Mouse (Mus musculus) olfactory bulb, adult 2 months (tissue): ENCODE data around the gene Zbtb34. TPM values are rescaled to one million over a fixed set of nuclear protein-coding genes. Genes with fewer than 3 reads are reported as not detected.

Experiments
- H3K27ac ChIP-seq: fragments of 200-500 bp; 2 replicates; pipeline ENCODE4 v1.5.1; 2012; ENCODE audit warnings: low read depth, low read length; ENCODE audit not compliant: insufficient read depth
- H3K4me1 ChIP-seq: fragments of 200-500 bp; 2 replicates; pipeline ENCODE4 v1.6.1; 2012; ENCODE audit warnings: low read length; ENCODE audit not compliant: control insufficient read depth, insufficient read depth
- H3K4me3 ChIP-seq: fragments of 200-500 bp; 2 replicates; pipeline ENCODE4 v1.5.1; 2012; ENCODE audit warnings: mild to moderate bottlenecking, low read depth, low read length, moderate library complexity; ENCODE audit not compliant: insufficient read depth
- CTCF ChIP-seq: fragments of 200-500 bp; IDR thresholded peaks from 2 replicates; pipeline ENCODE4 v1.5.1; 2012; ENCODE audit warnings: low read depth, mild to moderate bottlenecking, low read length, moderate library complexity; ENCODE audit not compliant: insufficient read depth
- POLR2A ChIP-seq: fragments of 200-500 bp; IDR thresholded peaks from 2 replicates; pipeline ENCODE4 v1.6.1; 2012; ENCODE audit warnings: mild to moderate bottlenecking, low read depth, low read length, moderate library complexity; ENCODE audit not compliant: insufficient read depth
- WGBS: fragments of 180-500 bp; shearing (Covaris S2); methylation state at CpG from one replicate; pipeline ENCODE4 v1.1.7; 2018; 5-methylcytosine and 5-hydroxymethylcytosine counted together
- polyA plus RNA-seq: library from polyadenylated mRNA; stranded (reverse); fragments of >200 nt; gene quantifications from 2 replicates; pipeline ENCODE4 v1.2.4, GENCODE M21; 2012; ENCODE audit warnings: low replicate concordance; ENCODE audit not compliant: missing spikeins, insufficient read depth, insufficient read length

The Zbtb34 gene
- polyA plus RNA-seq, 1 experiment: not detected

DNA sequence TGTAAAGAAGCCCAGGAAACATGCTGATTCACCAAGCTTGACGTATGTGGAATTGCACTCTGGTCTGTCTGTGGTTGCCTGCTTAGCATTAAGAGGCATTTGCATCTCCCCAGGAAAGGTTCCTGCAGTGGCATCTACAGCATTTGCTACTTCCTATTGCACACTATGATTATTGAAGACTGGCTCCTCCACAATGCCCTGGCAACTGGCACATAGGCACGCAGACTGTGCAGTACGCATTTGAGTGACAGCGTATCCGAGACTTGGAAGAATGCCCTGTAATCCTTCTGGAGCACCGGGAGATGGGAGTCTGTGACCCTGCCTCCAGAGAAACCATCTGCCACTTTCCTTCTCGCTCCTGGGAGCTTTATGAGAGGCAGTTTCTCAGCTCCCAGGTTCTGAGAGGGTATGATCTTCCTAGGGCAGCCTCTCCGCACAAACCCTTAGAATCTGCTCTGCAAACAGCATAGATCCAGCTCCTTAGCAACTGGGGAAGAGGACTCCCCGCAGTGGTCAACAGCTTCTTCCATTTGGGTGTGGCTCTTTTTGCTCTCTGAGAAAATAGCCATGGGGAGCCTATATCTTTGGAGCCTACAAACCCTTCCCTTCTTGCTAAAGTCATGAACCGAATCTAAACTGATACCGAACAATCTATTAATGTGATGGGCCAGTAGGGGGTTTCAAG, 37.0 kb downstream of the Zbtb34 start:
- TF ChIP-seq CTCF: no peak
- TF ChIP-seq POLR2A: no peak
- WGBS: 38% methylated on average over 11 of the region's 11 CpGs
- Histone ChIP-seq H3K4me1 (peaks cover 3% of the 10 kb centered on the region; the same call in 1 of the 2 replicates), H3K27ac (no peak overlapping the region; the same call in 1 of the 2 replicates), H3K4me3 (no peak overlapping the region)

DNA sequence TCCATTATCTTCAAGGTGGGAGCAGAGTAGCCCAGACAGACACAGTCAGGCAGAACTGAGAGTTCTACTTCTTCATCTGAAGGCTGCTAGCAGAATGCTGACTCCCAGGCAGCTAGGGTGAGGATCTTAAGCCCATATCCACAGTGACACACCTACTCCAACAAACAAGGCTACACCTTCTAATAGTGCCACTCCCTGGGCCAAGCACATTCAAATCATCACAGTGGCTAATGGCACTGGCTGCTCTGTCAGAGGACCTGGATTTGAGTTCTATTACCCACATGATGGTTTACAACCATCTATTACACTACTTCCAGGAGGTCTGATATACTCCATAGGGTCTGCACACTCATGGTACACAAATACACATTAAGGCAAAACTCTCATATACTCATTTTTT, 38.1 kb downstream of the Zbtb34 start:
- Histone ChIP-seq H3K27ac (no peak overlapping the region), H3K4me1 (peaks cover 3% of the 10 kb centered on the region; the same call in 1 of the 2 replicates), H3K4me3 (no peak overlapping the region)
- TF ChIP-seq CTCF (no peak), POLR2A (no peak)

DNA sequence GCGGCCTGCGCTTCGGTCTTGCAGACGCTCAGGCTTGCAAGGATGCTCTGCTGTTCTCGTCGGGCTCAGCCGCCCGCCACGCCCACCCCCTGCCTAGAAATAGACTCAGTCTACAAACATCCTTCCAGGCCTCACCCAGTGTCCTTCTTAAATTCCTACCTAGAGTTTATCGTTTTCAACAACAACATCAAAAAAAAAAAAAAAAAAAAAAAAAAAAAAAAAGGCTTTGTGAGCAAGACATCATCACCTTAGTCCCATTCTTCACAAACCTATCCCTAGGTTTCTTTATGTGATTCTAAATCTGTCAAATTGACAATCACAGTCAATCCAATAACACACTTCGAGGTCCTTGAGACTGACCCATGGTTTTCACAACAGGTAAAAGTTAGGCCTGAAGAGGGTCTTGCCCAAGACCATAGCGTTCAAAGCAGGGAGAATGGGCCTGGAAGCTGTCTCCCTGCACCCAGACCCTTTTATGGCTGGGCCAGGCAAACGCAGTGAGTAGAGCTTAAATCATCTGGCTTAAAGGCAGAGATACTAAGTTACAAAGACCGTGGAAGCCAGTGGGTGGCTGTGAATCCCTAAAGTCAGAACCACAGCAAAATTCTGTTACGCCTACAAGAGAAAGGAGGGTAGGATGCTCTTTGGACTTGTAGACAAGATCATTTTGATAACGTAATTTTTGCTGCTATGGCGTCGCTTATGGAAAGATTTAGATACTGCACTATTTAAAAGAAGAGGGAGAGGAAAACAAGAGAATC, 59.3 kb downstream of the Zbtb34 start:
- H3K27ac ChIP-seq: peak overlapping the region; percentile 58

DNA sequence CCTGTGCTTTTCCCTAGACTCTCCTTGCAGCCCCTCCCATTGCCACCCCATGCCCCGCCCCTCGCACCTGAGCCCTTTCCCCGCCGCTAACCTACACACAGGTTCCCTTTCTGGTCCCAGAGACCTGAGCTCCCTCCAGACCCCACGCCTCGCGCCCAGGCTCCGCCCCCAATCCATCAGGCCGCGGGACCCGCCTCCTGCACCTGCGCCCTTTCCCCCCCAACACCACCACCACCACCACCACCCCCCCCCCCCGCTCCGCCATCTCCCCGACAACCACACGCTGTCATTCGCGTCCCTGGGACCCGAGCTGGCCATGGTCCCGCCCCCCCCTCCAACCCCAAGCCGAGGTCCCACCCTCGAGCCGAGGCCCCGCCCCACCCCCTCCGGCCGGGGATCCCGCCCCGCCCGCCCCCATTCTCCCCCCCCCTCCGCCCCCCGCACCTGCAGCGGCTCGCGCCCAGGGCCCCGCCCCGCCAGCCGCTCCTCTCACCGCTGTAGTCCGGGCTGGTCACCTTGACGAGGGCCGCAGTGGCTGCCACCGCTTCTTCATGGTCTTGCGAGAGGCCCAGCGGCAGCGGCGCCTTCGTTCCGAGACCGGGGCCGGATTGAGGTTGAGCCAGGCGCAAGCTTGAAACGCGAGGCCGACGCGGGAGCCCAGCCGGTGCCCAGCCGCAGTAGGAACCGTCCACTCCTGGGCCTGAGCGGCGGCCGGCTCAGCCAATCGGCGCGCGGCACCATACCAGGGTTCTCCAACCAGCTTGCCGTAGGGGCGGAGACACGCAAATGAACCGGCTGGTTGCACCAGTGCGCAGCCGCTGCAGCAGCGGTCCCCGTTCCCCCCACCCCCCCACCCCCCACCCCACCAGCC, 60.1 kb downstream of the Zbtb34 start, which contains the start of gene Ralgps1:
Ralgps1 (minus strand) TSS at position 710 of the 871 bp plus-strand sequence.
- Histone ChIP-seq H3K4me3 (peak within 1 kb of the TSS; percentile 97), H3K4me1 (peaks cover 21% of the 10 kb centered on the region), H3K27ac (peak within 1 kb of the TSS; percentile 94)
- TF ChIP-seq POLR2A (peak; percentile 78), CTCF (no peak)
- 1% methylated on average over 61 of the region's 74 CpGs for WGBS

More for the DNA sequence above, 59.3 kb downstream of the Zbtb34 start:
- Histone ChIP-seq H3K4me1 (peaks cover 15% of the 10 kb centered on the region), H3K4me3 (peak overlapping the region; percentile 32; the same call in 1 of the 2 replicates)
- 27% methylated on average over 18 of the region's 18 CpGs for WGBS
- TF ChIP-seq POLR2A: no peak; the same call in 1 of the 2 replicates
- TF ChIP-seq CTCF: no peak

DNA sequence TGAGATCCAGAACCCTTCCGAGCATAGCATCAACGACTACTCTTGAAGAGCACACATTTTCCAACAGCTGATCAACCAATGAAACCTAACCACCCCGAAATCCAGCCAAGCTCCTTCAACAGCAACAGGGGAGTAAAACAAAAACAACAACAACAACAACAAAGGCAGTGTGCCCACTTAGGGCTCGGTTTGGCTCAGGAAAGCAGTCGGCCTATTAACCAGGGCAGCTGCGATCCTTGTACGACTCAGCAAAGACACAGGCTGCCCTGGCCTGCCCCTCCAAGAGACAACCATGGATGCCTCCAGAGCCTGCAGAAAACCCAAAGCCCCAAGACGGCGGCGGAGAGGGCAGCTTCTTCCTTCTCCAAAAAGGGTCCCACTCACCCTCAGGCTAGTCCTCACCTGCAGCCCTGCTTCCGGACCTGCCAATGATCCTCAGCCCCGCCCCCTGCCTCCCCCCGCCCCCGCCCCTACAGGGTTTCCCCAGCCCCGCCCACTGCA, 60.8 kb downstream of the Zbtb34 start:
- WGBS: 3% methylated on average over 15 of the region's 15 CpGs

GRCm38 (mm10) chr2:33369453-33369852, 61.7 kb downstream of the Zbtb34 start:
- TF ChIP-seq POLR2A (no peak), CTCF (no peak)
- 79% methylated on average over 3 of the region's 3 CpGs for WGBS
- Histone ChIP-seq H3K4me1 (peaks cover 25% of the 10 kb centered on the region), H3K4me3 (no peak overlapping the region), H3K27ac (no peak overlapping the region)

More for the DNA sequence above, 60.8 kb downstream of the Zbtb34 start:
- Histone ChIP-seq H3K4me3 (peak overlapping the region; percentile 97), H3K27ac (no peak overlapping the region), H3K4me1 (peaks cover 23% of the 10 kb centered on the region)
- no peak for TF ChIP-seq CTCF
- no peak for TF ChIP-seq POLR2A

- H3K4me3 ChIP-seq: no peak overlapping the region
- no peak overlapping the region; the same call in 1 of the 2 replicates for H3K27ac ChIP-seq
- peaks cover 27% of the 10 kb centered on the region for H3K4me1 ChIP-seq
- no peak for TF ChIP-seq POLR2A
- no peak for TF ChIP-seq CTCF
- 15% methylated on average over 1 of the region's 1 CpGs for WGBS
These were observed 62.6 kb downstream of the Zbtb34 start for GRCm38 (mm10) chr2:33368486-33368885.

- Histone ChIP-seq H3K4me3 (no peak overlapping the region), H3K4me1 (peaks cover 34% of the 10 kb centered on the region), H3K27ac (peak overlapping the region; percentile 63)
- WGBS: 19% methylated on average over 9 of the region's 9 CpGs
- no peak for TF ChIP-seq CTCF
- TF ChIP-seq POLR2A: no peak
These were observed 65.2 kb downstream of the Zbtb34 start for GRCm38 (mm10) chr2:33365703-33366471.
